Mouse (Mus musculus) heart, embryonic 14.5 days (tissue): ENCODE measurements around the gene Znrf2. TPM values are rescaled to one million over a fixed set of nuclear protein-coding genes. Genes with fewer than 3 reads are reported as not detected.

Experiments
- ATAC-seq: fragments of 200-750 bp; cut with Nextera tagmentation; 2 replicates; pipeline ENCODE4 v1.8.0; 2017; ENCODE audit warnings: low read depth, moderate TSS enrichment; ENCODE audit not compliant: insufficient number of reproducible peaks, insufficient read depth, low FRiP score
- H3K27ac ChIP-seq, 2 experiments: fragments of 200-500 bp in 1 of 2; fragments of 300-500 bp in 1 of 2; sonication (generic) in 1 of 2; replicated peaks in 1 of 2; 2 replicates each; pipeline ENCODE4 v1.5.1; 2012 to 2014; ENCODE audit warnings: low read depth in 2 of 2, low read length in 2 of 2, control low read depth in 1 of 2, mild to moderate bottlenecking in 1 of 2, mixed read lengths in 1 of 2; ENCODE audit not compliant: control insufficient read depth in 1 of 2, insufficient read depth in 1 of 2
- H3K27me3 ChIP-seq: fragments of 300-500 bp; sonication (generic); 2 replicates; pipeline ENCODE4 v1.6.1; 2014; ENCODE audit warnings: mild to moderate bottlenecking, low read length, control low read depth; ENCODE audit not compliant: control insufficient read depth, insufficient read depth
- H3K36me3 ChIP-seq: fragments of 300-500 bp; sonication (generic); 2 replicates; pipeline ENCODE4 v1.6.1; 2014; ENCODE audit warnings: mild to moderate bottlenecking, control low read depth, low read length, mixed read lengths; ENCODE audit not compliant: control insufficient read depth, insufficient read depth
- H3K4me1 ChIP-seq, 2 experiments: fragments of 200-500 bp in 1 of 2; fragments of 300-500 bp in 1 of 2; sonication (generic) in 1 of 2; 2 replicates each; pipeline ENCODE4 v1.6.1; 2012 to 2014; ENCODE audit warnings: low read length in 2 of 2, control low read depth in 1 of 2, mixed read lengths in 1 of 2; ENCODE audit not compliant: control insufficient read depth in 2 of 2, insufficient read depth in 2 of 2
- H3K4me2 ChIP-seq: fragments of 300-500 bp; sonication (generic); 2 replicates; pipeline ENCODE4 v1.6.1; 2014; ENCODE audit warnings: mild to moderate bottlenecking, low read length
- H3K4me3 ChIP-seq, 2 experiments: fragments of 200-500 bp in 1 of 2; fragments of 300-500 bp in 1 of 2; sonication (generic) in 1 of 2; 2 replicates each; pipeline ENCODE4 v1.5.1; 2012 to 2014; ENCODE audit warnings: low read length in 2 of 2, mild to moderate bottlenecking in 2 of 2, control low read depth in 1 of 2, low read depth in 1 of 2, moderate library complexity in 1 of 2; ENCODE audit not compliant: control insufficient read depth in 1 of 2, insufficient read depth in 1 of 2
- H3K9ac ChIP-seq: fragments of 300-500 bp; sonication (generic); 2 replicates; pipeline ENCODE4 v1.6.1; 2014; ENCODE audit warnings: mild to moderate bottlenecking, low read length
- H3K9me3 ChIP-seq: fragments of 300-500 bp; sonication (generic); 2 replicates; pipeline ENCODE4 v1.6.1; 2016; ENCODE audit warnings: low read length, control low read depth; ENCODE audit not compliant: control insufficient read depth
- WGBS: fragments of 180-500 bp; shearing (Covaris S2); extraction: QIAGEN DNeasy Blood & Tissue Kit; methylation state at CpG from one replicate; pipeline ENCODE4 v1.1.7; 2014; 5-methylcytosine and 5-hydroxymethylcytosine counted together
- polyA plus RNA-seq: library from polyadenylated mRNA; unstranded; fragments of >200 nt; fragmentation: Nextera tagmentation; extraction: Ambion mirVana; gene quantifications from 2 replicates; pipeline ENCODE4 v1.2.1, GENCODE M21; 2014

Znrf2 gene
- polyA plus RNA-seq, 1 experiment from 2014 or later: 3.8 TPM

DNA sequence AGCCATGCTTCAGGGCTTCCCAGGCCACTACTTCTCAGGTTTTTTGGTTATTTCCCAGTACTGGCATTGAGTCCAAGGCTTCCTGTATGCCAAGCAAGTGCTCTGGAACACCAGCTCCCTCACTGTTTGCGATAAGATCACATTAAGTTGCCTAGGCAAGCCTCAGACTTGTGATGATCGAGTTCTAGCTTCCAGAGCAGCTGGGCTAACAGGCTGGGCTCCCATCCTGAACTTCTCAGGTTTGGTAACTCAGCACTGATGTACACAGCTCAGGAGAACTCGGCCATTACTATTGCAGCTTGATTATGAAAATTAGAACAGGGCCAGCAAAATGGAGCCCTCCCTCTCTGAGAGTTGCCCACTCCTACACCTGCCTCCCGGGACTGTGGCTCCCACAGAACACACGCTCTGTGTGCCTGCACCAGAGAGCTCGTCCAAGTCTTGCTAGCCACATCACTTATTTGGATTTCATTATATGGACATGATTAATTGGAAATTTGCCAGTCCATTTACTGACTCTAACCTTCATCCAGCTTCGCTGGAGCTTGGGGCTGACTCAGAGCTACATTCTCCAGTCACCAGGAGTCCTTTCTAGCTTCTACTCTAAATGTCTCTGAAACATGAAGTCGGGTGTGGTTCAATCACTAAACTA lies 14.5 kb downstream of the Znrf2 start:
- H3K27me3 ChIP-seq: no peaks in the 10 kb centered on the region
- H3K4me3 ChIP-seq: no peak overlapping the region
- WGBS: 68% methylated on average over 8 of the region's 8 CpGs
- peaks cover 4 to 14% of the 10 kb centered on the region in 2 experiments for H3K4me1 ChIP-seq
- H3K27ac ChIP-seq: no peak overlapping the region
- H3K36me3 ChIP-seq: no peaks in the 10 kb centered on the region
- ATAC-seq: no peak
- no peak overlapping the region for H3K9ac ChIP-seq
- H3K4me2 ChIP-seq: no peak overlapping the region
- H3K9me3 ChIP-seq: no peaks in the 10 kb centered on the region

DNA sequence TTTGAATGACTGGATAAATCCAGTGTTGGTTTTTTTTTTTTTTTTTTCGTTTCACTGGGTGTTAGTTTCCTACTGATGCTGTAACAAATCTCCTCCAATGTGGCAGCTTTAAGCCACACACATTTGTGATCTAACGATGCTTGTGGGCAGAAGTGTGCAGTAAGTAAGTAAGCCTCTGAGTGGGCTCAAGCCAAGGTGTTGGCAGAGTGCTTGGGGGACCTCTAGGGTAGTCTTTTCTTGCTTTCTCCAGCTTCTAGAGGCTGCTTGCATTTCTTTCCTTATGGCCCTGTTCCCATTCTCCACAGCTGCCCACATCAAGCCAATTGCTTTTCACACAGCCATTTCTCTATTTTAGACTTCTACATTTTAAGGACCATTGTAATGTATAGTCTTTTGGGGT lies 16.7 kb downstream of the Znrf2 start:
- Histone ChIP-seq H3K9ac (no peak overlapping the region), H3K27ac (no peak overlapping the region), H3K4me1 (peaks cover 3 to 10% of the 10 kb centered on the region in 2 experiments), H3K36me3 (no peaks in the 10 kb centered on the region), H3K4me3 (no peak overlapping the region), H3K27me3 (no peaks in the 10 kb centered on the region), H3K9me3 (peaks cover 1% of the 10 kb centered on the region), H3K4me2 (no peak overlapping the region)
- 68% methylated on average over 2 of the region's 2 CpGs for WGBS
- ATAC-seq: no peak

DNA sequence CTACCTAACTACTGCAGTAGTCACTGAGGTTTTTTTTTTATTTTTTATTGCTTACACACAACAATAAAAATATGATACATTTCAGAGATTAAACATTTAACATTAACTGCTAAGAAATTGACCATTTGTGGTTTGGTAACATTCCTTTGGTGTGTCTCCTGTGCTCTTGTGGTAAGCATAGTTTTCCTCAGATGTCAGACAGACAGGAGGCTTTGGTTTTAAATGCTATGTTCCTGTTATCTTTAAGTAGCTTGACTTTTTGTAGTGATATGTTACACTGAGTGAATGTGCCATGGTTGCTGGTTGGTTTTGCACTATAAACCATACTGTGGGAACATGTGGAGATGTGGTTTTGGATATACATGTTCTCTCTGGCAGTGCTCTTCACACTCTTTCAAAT lies 19.9 kb downstream of the Znrf2 start:
- no peak for ATAC-seq
- Histone ChIP-seq H3K4me3 (no peak overlapping the region), H3K4me2 (no peak overlapping the region), H3K27ac (no peak overlapping the region), H3K9me3 (peaks cover 5% of the 10 kb centered on the region), H3K27me3 (no peaks in the 10 kb centered on the region), H3K4me1 (no peaks in the 10 kb centered on the region), H3K36me3 (no peaks in the 10 kb centered on the region), H3K9ac (no peak overlapping the region)

GRCm38 (mm10) chr6:54841399-54841798 lies 24.7 kb downstream of the Znrf2 start:
- Histone ChIP-seq H3K9me3 (peaks cover 5% of the 10 kb centered on the region), H3K9ac (no peak overlapping the region), H3K27me3 (no peaks in the 10 kb centered on the region), H3K4me2 (no peak overlapping the region), H3K4me3 (no peak overlapping the region), H3K4me1 (peaks cover 0 to 2% of the 10 kb centered on the region in 2 experiments; a peak in 2 of 4 replicates), H3K27ac (no peak overlapping the region), H3K36me3 (no peaks in the 10 kb centered on the region)
- no peak for ATAC-seq

GRCm38 (mm10) chr6:54842041-54842440 lies 25.3 kb downstream of the Znrf2 start:
- WGBS: 40% methylated on average over 1 of the region's 1 CpGs
- peaks cover 5% of the 10 kb centered on the region for H3K9me3 ChIP-seq

GRCm38 (mm10) chr6:54848546-54848945 lies 31.8 kb downstream of the Znrf2 start:
- Histone ChIP-seq H3K9me3 (no peaks in the 10 kb centered on the region), H3K4me2 (no peak overlapping the region), H3K36me3 (no peaks in the 10 kb centered on the region), H3K27me3 (no peaks in the 10 kb centered on the region), H3K4me3 (no peak overlapping the region), H3K9ac (no peak overlapping the region), H3K4me1 (peaks cover 14 to 36% of the 10 kb centered on the region in 2 experiments), H3K27ac (no peak overlapping the region)
- ATAC-seq: no peak
- 79% methylated on average over 3 of the region's 3 CpGs for WGBS

More at GRCm38 (mm10) chr6:54842041-54842440, 25.3 kb downstream of the Znrf2 start:
- Histone ChIP-seq H3K36me3 (no peaks in the 10 kb centered on the region), H3K4me2 (no peak overlapping the region), H3K4me1 (peaks cover 0 to 2% of the 10 kb centered on the region in 2 experiments; a peak in 2 of 4 replicates), H3K9ac (no peak overlapping the region), H3K4me3 (no peak overlapping the region), H3K27me3 (no peaks in the 10 kb centered on the region), H3K27ac (no peak overlapping the region)
- ATAC-seq: no peak

DNA sequence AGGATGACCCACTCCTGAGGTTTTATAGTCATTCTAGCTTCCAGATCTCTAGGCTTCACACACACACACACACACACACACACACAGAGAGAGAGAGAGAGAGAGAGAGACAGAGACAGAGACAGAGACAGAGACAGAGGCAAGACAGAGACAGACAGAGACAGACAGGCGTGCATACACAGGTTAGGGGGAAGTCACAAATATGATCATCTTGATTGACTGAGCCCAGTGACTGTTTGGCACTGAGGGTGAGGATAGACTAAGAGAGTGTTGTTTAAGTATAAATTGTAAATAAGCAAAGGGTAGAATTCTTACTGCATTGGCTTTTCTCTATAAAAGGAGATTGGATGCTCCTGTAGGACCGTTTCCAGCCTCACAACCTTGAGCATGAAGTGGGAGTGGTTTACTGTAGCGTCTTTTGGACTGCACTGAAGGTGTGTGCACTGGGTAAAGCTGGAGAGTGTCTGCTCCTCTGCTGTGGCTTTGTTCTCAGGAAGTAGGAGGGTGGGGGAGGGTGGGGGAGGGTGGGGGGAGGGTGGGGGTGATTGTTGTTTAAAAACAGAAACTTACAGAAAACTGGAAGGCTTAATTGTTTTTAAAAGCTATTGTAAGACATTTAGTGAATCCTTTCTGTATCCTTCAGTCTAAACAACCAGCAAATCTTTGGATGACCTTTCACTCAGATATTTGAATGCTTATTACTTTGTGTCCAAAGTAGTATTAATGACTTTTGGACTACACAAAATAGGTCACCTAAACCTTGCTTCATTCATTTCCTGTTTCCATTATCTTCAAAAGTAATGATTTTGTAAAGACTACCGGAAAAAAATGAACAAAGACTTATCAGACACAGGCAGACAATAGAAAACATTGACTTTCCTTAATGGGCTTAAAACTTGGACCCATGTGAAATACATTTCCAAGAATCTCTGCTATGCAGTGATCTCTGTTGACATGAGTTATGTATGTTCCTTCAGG lies 32.8 kb downstream of the Znrf2 start:
- WGBS: 32% methylated on average over 4 of the region's 4 CpGs
- H3K9ac ChIP-seq: no peak overlapping the region
- 0 out of 4 replicates have a peak overlapping the region, but pooled peaks of 1 of the 2 experiments have one; percentile 38 for H3K27ac ChIP-seq
- H3K4me2 ChIP-seq: no peak overlapping the region
- no peak overlapping the region for H3K4me3 ChIP-seq
- H3K36me3 ChIP-seq: no peaks in the 10 kb centered on the region
- H3K27me3 ChIP-seq: no peaks in the 10 kb centered on the region
- H3K4me1 ChIP-seq: peaks cover 11 to 36% of the 10 kb centered on the region in 2 experiments
- no peak for ATAC-seq
- no peaks in the 10 kb centered on the region for H3K9me3 ChIP-seq
